Mouse (Mus musculus): ENCODE measurements at regions not wholly inside any gene's neighbourhood (a gene's known extent, or its start where the extent isn't known, plus 50 kb on each side); places are given as distances from the start of the nearest gene placed in this dataset.

- TF ChIP-seq POLR2A (IDR thresholded peaks at IDR 0.05; ENCODE audit: extremely low read depth, insufficient read depth, low read length) (no peak), CTCF (IDR thresholded peaks at IDR 0.05; ENCODE audit: extremely low read depth, insufficient read depth, low read length) (no peak)
These were observed 306.6 kb upstream of the Sgcd start for GRCm38 (mm10) chr11:48295370-48295769.

Data from cortical plate, adult 2 months (tissue).